Mouse (Mus musculus): ENCODE measurements around the gene Agt.

Agt gene

GRCm38 (mm10) chr8:124507572-124508320 is 61.8 kb downstream of the Agt start:
- peak; percentile 98 for ATAC-seq (ENCODE audit: low TSS enrichment)
